Mouse (Mus musculus) liver, embryonic 14.5 days (tissue): ENCODE results near the gene Foxj1.

ENCODE experiments used
- CTCF ChIP-seq: IDR thresholded peaks from 2 replicates; pipeline ENCODE4 v1.5.1; 2016; ENCODE audit warnings: antibody characterized with exemption, low read depth, control low read depth
- EP300 ChIP-seq: IDR thresholded peaks from 2 replicates; pipeline ENCODE4 v1.6.1; 2016; ENCODE audit warnings: antibody characterized with exemption, low read depth

DNA sequence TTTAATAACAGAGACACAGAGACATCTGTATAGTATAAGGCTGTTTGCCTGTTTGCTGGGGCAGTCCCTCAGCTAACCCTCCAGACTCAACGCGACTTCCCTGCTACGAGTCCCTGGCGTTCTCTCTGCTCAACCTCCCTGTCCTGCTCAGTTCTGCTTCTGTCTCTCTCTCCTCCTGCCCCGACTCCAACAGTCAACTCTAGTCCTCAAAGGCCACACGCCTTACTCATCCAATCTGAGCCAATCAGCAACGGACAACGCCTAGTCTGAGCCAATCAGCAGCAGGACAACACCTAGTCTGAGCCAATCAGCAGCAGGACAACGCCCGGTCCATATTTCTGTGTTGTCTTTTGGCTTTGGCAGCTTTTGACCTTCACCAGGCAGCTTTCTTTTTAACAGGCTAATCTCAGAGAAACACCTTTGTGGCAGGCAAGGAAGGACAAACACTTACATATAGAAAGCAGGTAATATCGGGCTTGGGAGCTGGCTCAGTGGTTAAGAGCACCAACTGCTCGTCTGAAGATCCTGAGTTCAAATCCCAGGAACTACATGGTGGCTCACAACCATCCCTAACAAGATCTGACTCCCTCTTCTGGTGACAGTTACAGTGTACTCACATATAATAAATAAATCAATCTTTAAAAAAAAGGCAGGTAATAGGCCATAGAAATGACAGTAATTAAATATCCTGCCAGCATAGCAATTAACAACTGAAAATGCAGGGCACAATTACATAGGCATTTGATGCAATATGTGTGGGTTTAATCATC, 27.3 kb downstream of the Foxj1 start:
- no peak for TF ChIP-seq CTCF
- TF ChIP-seq EP300 = peak; percentile 49
